Mouse (Mus musculus): ENCODE results near the gene Ccdc124. TPM values are rescaled to one million over a fixed set of nuclear protein-coding genes. Genes with fewer than 3 reads are reported as not detected.
A peak's percentile ranks its signal among the peaks of the same experiment; 100 is the strongest.
"Not testable (repeated sequence)": the region's sequence is repeated elsewhere in the genome, so short reads cannot be mapped to it uniquely, and the experiment has no call there.

Ccdc124 gene
- polyA plus RNA-seq, 1 experiment from 2014 or later: 90.9 TPM

GRCm38 (mm10) chr8:70825816-70826215 is 47.9 kb downstream of the Ccdc124 start:
- ATAC-seq (ENCODE audit: insufficient read depth, low FRiP score, low read depth): no peak
- H3K9me3 ChIP-seq: no peaks in the 10 kb centered on the region
- H3K27me3 ChIP-seq (replicated peaks): peaks cover 3% of the 10 kb centered on the region; the same call in 1 of the 2 replicates
- no peaks in the 10 kb centered on the region for H3K36me3 ChIP-seq
- H3K4me3 ChIP-seq (replicated peaks): no peak overlapping the region
- H3K4me1 ChIP-seq: no peaks in the 10 kb centered on the region
- 82% methylated on average over 8 of the region's 8 CpGs for WGBS
- H3K4me2 ChIP-seq: no peak overlapping the region
- H3K27ac ChIP-seq: no peak overlapping the region
- H3K9ac ChIP-seq: no peak overlapping the region

GRCm38 (mm10) chr8:70823802-70824201 is 49.9 kb downstream of the Ccdc124 start:
- Histone ChIP-seq H3K27ac (no peak overlapping the region), H3K9ac (no peak overlapping the region), H3K4me2 (no peak overlapping the region), H3K36me3 (no peaks in the 10 kb centered on the region), H3K27me3 (replicated peaks) (peaks cover 6% of the 10 kb centered on the region; the same call in 1 of the 2 replicates), H3K4me3 (replicated peaks) (no peak overlapping the region), H3K9me3 (no peaks in the 10 kb centered on the region), H3K4me1 (0 out of 2 replicates have a peak, but pooled peaks cover 3% of the 10 kb centered on the region)
- no peak for ATAC-seq (ENCODE audit: insufficient read depth, low FRiP score, low read depth)
- WGBS: 81% methylated on average over 7 of the region's 7 CpGs

DNA sequence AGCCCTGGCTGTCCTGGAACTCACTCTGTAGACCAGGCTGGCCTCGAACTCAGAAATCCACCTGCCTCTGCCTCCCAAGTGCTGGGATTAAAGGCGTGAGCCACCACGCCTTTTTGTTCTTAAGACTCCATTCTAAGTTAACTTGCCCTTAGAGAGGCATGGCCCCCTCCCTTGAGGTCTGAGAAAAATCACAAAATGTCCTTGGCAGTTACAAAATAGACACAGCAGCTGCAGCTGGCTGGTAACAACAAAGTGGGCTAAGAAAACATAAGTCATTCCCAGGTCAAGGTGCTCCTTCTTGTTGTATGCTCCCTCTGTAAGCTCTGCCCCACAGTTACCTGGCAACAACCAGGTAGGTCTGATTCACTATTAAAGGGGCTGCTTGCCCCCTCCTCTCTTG is 51.1 kb downstream of the Ccdc124 start:
- H3K4me2 ChIP-seq; H3K4me1 ChIP-seq; H3K9ac ChIP-seq; H3K27me3 ChIP-seq (replicated peaks); H3K27ac ChIP-seq; H3K4me3 ChIP-seq (replicated peaks); H3K36me3 ChIP-seq; H3K9me3 ChIP-seq; ATAC-seq (ENCODE audit: insufficient read depth, low FRiP score, low read depth): not testable (repeated sequence)
- WGBS: 85% methylated on average over 3 of the region's 3 CpGs

DNA sequence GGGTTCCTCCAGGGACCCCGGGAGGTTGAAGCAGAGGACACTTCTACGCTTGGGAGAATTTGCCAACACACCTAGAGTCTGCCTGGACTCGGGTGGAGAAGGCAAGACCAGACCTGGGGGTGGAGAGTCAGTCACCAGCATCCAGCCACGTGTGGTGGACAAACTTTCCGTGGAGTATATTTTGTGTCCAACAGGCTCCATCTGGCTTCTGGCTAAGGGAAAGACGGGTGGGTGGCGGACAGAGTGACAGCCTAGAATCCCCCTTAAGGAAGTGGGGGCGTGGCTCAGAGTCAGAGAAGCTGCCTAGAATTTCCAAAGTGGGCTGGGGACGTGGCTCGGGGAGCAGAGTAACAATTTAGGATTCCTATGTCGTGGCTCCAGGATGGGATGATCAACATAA is 51.7 kb downstream of the Ccdc124 start:
- Histone ChIP-seq H3K27me3 (replicated peaks) (peaks cover 8% of the 10 kb centered on the region; the same call in 1 of the 2 replicates), H3K36me3 (no peaks in the 10 kb centered on the region), H3K27ac (no peak overlapping the region), H3K9me3 (no peaks in the 10 kb centered on the region), H3K9ac (no peak overlapping the region), H3K4me3 (replicated peaks) (no peak overlapping the region), H3K4me2 (no peak overlapping the region), H3K4me1 (peaks cover 4% of the 10 kb centered on the region; the same call in 1 of the 2 replicates)
- no peak for ATAC-seq (ENCODE audit: insufficient read depth, low FRiP score, low read depth)
- whole genome bisulfite sequencing: 41% methylated on average over 11 of the region's 11 CpGs

DNA sequence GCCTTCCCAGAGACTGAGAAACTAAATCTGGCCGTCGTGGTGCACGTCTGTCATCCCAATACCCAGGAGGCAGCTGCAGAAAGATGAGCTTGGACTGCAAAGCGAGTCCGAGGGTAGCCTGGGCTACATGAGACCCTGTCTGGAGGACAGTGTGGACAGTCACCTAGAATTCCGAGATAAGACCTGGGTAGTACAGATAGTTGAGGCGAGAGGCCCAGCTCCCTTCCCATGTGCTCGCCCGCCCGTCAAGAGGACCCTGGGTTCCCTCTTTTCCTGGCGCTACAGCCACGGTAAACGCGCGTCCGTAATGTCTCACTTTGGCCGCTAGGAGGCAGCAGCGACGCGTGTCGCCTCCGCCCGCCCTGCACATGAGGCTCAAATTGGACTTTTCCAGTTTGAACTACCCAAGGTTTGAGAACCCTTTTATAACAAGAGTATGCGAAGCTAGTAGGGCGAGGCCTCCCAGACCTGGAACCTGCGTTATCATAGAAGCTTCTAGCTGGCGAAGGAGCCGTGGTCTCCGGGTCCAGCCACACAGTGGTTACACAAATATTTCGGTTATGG is 52.3 kb downstream of the Ccdc124 start:
- Histone ChIP-seq H3K4me1 (peaks cover 8% of the 10 kb centered on the region; the same call in 1 of the 2 replicates), H3K9me3 (no peaks in the 10 kb centered on the region), H3K4me2 (no peak overlapping the region), H3K4me3 (replicated peaks) (no peak overlapping the region), H3K27ac (no peak overlapping the region), H3K9ac (no peak overlapping the region), H3K36me3 (no peaks in the 10 kb centered on the region), H3K27me3 (replicated peaks) (peaks cover 12% of the 10 kb centered on the region; the same call in 1 of the 2 replicates)
- 16% methylated on average over 30 of the region's 30 CpGs for WGBS
- ATAC-seq (ENCODE audit: insufficient read depth, low FRiP score, low read depth): 0 out of 2 replicates have a peak, but pooled peaks have one; percentile 3

DNA sequence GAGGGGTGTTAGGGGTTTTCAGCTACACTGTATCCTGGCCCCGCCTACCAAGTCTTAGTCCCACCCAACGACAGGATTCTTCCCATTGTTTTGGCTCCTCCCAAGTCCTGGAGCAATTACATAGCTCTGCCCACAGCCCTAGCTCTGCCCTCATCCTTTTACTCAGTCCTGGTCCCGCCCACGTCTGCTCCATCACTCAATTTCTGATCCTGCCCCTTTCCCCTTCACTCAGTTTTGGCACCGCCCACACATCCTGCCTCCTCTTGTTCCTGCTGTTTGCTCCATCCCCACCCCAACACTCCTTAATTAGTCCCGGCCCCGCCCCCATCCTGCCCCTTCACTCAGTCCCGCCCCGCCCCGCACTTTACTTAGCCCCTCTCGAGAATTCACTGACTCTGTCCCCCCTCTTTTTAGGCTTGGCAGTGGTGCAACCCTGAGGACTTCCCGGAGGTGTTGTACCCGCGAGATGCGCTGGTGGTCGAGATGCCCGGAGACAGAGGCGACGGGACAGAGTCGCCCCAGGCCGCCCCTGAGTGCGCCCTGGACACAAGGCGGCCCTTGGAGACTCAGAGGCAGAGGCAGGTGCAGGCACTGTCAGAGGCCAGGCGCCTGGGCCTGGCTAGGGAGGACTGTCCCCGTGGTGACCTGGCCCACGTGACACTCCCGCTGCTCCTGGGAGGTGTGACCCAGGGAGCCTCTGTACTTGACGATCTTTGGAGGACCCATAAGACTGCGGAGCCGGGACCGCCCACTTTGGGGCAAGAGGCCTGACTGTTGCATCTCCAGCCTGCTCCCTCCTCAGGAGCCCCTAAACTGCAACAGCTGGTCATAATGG is 53.4 kb downstream of the Ccdc124 start:
- peak; percentile 73 for ATAC-seq (ENCODE audit: insufficient read depth, low FRiP score, low read depth)
- WGBS: 5% methylated on average over 30 of the region's 31 CpGs
- no peak overlapping the region for H3K9ac ChIP-seq
- H3K27ac ChIP-seq: no peak overlapping the region; the same call in 1 of the 2 replicates
- H3K27me3 ChIP-seq (replicated peaks): peaks cover 15% of the 10 kb centered on the region; the same call in 1 of the 2 replicates
- H3K4me2 ChIP-seq: peak overlapping the region; percentile 29
- no peaks in the 10 kb centered on the region for H3K9me3 ChIP-seq
- H3K4me3 ChIP-seq (replicated peaks): peak overlapping the region; percentile 18
- H3K36me3 ChIP-seq: no peaks in the 10 kb centered on the region
- H3K4me1 ChIP-seq: peaks cover 8% of the 10 kb centered on the region; the same call in 1 of the 2 replicates

Small RNA genes within 50 kb of the gene (microRNA-seq; reads per million reads assigned to microRNA genes)
- gene Mir7067: 1.2 reads per million

Other genes with a start within 250 kb of the Ccdc124 start
- 0.95 and 1.4 TPM in 2 replicates for gene Gdf15, start 241.5 kb downstream of the Ccdc124 start, polyA plus RNA-seq (2015; fragmentation: Nextera tagmentation; extraction: Ambion mirVana)
- gene Pgpep1, start 213.5 kb downstream of the Ccdc124 start, polyA plus RNA-seq (2015; fragmentation: Nextera tagmentation; extraction: Ambion mirVana): 49.9 and 57.9 TPM in 2 replicates
- gene Lsm4, start 200.7 kb downstream of the Ccdc124 start, polyA plus RNA-seq (2015; fragmentation: Nextera tagmentation; extraction: Ambion mirVana): 271 and 297 TPM in 2 replicates
- 84.4 and 84.6 TPM in 2 replicates for gene Jund, start 175.0 kb downstream of the Ccdc124 start, polyA plus RNA-seq (2015; fragmentation: Nextera tagmentation; extraction: Ambion mirVana)
- gene Iqcn, start 170.5 kb downstream of the Ccdc124 start, polyA plus RNA-seq (2015; fragmentation: Nextera tagmentation; extraction: Ambion mirVana): 0.04 TPM in 1 of 2 replicates, not detected in the other
- 1.1 and 1.9 TPM in 2 replicates for gene Gm3336, start 155.4 kb downstream of the Ccdc124 start, polyA plus RNA-seq (2015; fragmentation: Nextera tagmentation; extraction: Ambion mirVana)
- 0.45 and 0.50 TPM in 2 replicates for gene Pde4c, start 150.2 kb downstream of the Ccdc124 start, polyA plus RNA-seq (2015; fragmentation: Nextera tagmentation; extraction: Ambion mirVana)
- 20.9 and 24.0 TPM in 2 replicates for gene Rab3a, start 119.3 kb downstream of the Ccdc124 start, polyA plus RNA-seq (2015; fragmentation: Nextera tagmentation; extraction: Ambion mirVana)
- gene Mpv17l2, start 113.0 kb downstream of the Ccdc124 start, polyA plus RNA-seq (2015; fragmentation: Nextera tagmentation; extraction: Ambion mirVana): 44.4 and 51.3 TPM in 2 replicates
- 58.1 and 58.4 TPM in 2 replicates for gene Pik3r2, start 97.2 kb downstream of the Ccdc124 start, polyA plus RNA-seq (2015; fragmentation: Nextera tagmentation; extraction: Ambion mirVana)
- 13.3 and 16.5 TPM in 2 replicates for gene Mast3, start 68.9 kb downstream of the Ccdc124 start, polyA plus RNA-seq (2015; fragmentation: Nextera tagmentation; extraction: Ambion mirVana)
- gene Il12rb1, start 65.5 kb downstream of the Ccdc124 start, polyA plus RNA-seq (2015; fragmentation: Nextera tagmentation; extraction: Ambion mirVana): 0.26 and 0.43 TPM in 2 replicates
- gene Arrdc2, start 34.2 kb downstream of the Ccdc124 start, polyA plus RNA-seq (2015; fragmentation: Nextera tagmentation; extraction: Ambion mirVana): 6.5 and 7.0 TPM in 2 replicates
- 1.5 and 2.1 TPM in 2 replicates for gene Kcnn1, start 10.7 kb downstream of the Ccdc124 start, polyA plus RNA-seq (2015; fragmentation: Nextera tagmentation; extraction: Ambion mirVana)
- 4.1 and 6.0 TPM in 2 replicates for gene Slc5a5, start 18.8 kb upstream of the Ccdc124 start, polyA plus RNA-seq (2015; fragmentation: Nextera tagmentation; extraction: Ambion mirVana)
- gene Rpl18a, start 23.5 kb upstream of the Ccdc124 start, polyA plus RNA-seq (2015; fragmentation: Nextera tagmentation; extraction: Ambion mirVana): 3,920 and 3,932 TPM in 2 replicates
- gene Map1s, start 32.0 kb upstream of the Ccdc124 start, polyA plus RNA-seq (2015; fragmentation: Nextera tagmentation; extraction: Ambion mirVana): 39.5 and 44.7 TPM in 2 replicates

Measured in stomach, embryonic 15.5 days (tissue).